ENCODE assay signal across 9 mouse cellular contexts in the genomic region with DNA sequence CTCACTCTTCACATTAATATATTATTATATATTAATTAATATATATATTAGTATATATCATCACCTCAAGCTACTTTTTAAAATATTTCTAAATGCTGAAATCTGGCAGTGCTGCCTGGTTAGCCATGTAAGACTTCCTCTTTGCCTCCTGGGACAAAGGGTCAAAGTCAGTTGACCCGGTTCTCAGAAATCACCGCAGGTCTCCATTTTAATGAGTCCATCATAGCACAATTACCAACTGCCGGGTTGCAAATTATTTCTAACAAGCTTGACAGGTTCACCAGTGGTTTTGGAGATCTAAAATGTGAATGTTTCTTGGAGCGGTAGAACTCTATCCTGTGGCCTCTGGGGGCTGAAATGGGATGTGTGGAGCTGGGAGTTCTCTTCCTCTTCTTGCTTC. TPM values are rescaled to one million over a fixed set of nuclear protein-coding genes. Genes with fewer than 3 reads are reported as not detected.
DNase-seq lines count a peak whose midpoint lies in the region; ATAC-seq and TF ChIP-seq lines count a peak whose summit lies in the region.
"Had no signal": no experiment of that assay in that cellular context is flagged by ENCODE, and none has a peak within 500 bp of the region (broad histone marks: within the 10 kb centered on the region; RNA-seq: fewer than 3 reads in every experiment).

No protein-coding gene starts in this region.

- H3K9ac ChIP-seq in heart, embryonic 12.5 days: no peak overlapping the region
- H3K9ac ChIP-seq in hindbrain, embryonic 13.5 days: no peak overlapping the region
- H3K9ac ChIP-seq in limb, embryonic 14.5 days (ENCODE audit: low read depth, low read length, severe bottlenecking): no peak overlapping the region

- TF ChIP-seq POLR2A in limb, embryonic 14.5 days (IDR thresholded peaks at IDR 0.05; ENCODE audit: borderline replicate concordance, extremely low read depth, insufficient read depth, insufficient read length): no peak

- H3K9me3 ChIP-seq in heart, embryonic 12.5 days (replicated peaks): no peaks in the 10 kb centered on the region
- H3K9me3 ChIP-seq in E14TG2a.4 (ENCODE audit: low read length): no peaks in the 10 kb centered on the region
- H3K9me3 ChIP-seq in hindbrain, embryonic 13.5 days: no peaks in the 10 kb centered on the region
- H3K9me3 ChIP-seq in limb, embryonic 14.5 days (ENCODE audit: control insufficient read depth, low read length): no peaks in the 10 kb centered on the region

- H3K36me3 ChIP-seq in heart, embryonic 12.5 days: no peaks in the 10 kb centered on the region
- no peaks in the 10 kb centered on the region for H3K36me3 ChIP-seq in E14TG2a.4 (ENCODE audit: insufficient read depth, low read length)
- no peaks in the 10 kb centered on the region for H3K36me3 ChIP-seq in hindbrain, embryonic 13.5 days
- no peaks in the 10 kb centered on the region for H3K36me3 ChIP-seq in limb, embryonic 14.5 days (ENCODE audit: control insufficient read depth, insufficient read depth, low read length)

- peaks cover 46% of the 10 kb centered on the region for H3K27me3 ChIP-seq in heart, embryonic 12.5 days (replicated peaks)
- peaks cover 41% of the 10 kb centered on the region for H3K27me3 ChIP-seq in E14TG2a.4 (ENCODE audit: insufficient read depth, low read length)
- peaks cover 49% of the 10 kb centered on the region for H3K27me3 ChIP-seq in hindbrain, embryonic 13.5 days
- H3K27me3 ChIP-seq in limb, embryonic 14.5 days (ENCODE audit: control insufficient read depth, insufficient read depth, low read length): peaks cover 27% of the 10 kb centered on the region; the same call in 1 of the 2 replicates

- H3K27ac ChIP-seq in heart, embryonic 12.5 days (ENCODE audit: poor library complexity, severe bottlenecking): no peak overlapping the region
- H3K27ac ChIP-seq in hindbrain, embryonic 13.5 days: no peak overlapping the region
- H3K27ac ChIP-seq in limb, embryonic 14.5 days (replicated peaks; ENCODE audit: low read depth, low read length): no peak overlapping the region
- H3K27ac ChIP-seq: layer of hippocampus, adult 2 months had no signal

- H3K4me3 ChIP-seq in heart, embryonic 12.5 days: no peak overlapping the region
- H3K4me3 ChIP-seq in E14TG2a.4 (replicated peaks; ENCODE audit: low read length): peak overlapping the region; percentile 80; the same call in 1 of the 2 replicates
- H3K4me3 ChIP-seq in hindbrain, embryonic 13.5 days: peak overlapping the region; percentile 47; the same call in 1 of the 2 replicates
- H3K4me3 ChIP-seq in limb, embryonic 14.5 days (replicated peaks; ENCODE audit: low read length): peak overlapping the region; percentile 44; the same call in 1 of the 2 replicates

- intact Hi-C loops in heart, postnatal 10 days (cut with DNase I): no loop called here

- ATAC-seq in heart, embryonic 12.5 days (ENCODE audit: insufficient number of reproducible peaks, low FRiP score): no peak
- ATAC-seq in hindbrain, embryonic 13.5 days (ENCODE audit: low FRiP score): no peak
- no peak for ATAC-seq in limb, embryonic 14.5 days (ENCODE audit: low FRiP score, low read depth)

- no peak for DNase-seq in heart, postnatal 10 days
- DNase-seq in limb, embryonic 14.5 days (ENCODE audit: low spot score): no peak
- no peak for DNase-seq in right cerebral cortex, postnatal 25 days
- no peak for DNase-seq in layer of hippocampus, adult 11-12 months (ENCODE audit: low spot score)
- no peak for DNase-seq in layer of hippocampus, adult 18-20 months (ENCODE audit: low spot score in 2 of 2)

- TF ChIP-seq CTCF in E14TG2a.4 (conservative IDR thresholded peaks at IDR 0.05; ENCODE audit: low read length): no peak

- peak overlapping the region; percentile 84 for H3K4me2 ChIP-seq in heart, embryonic 12.5 days
- H3K4me2 ChIP-seq in hindbrain, embryonic 13.5 days: peak overlapping the region; percentile 89
- H3K4me2 ChIP-seq in limb, embryonic 14.5 days (replicated peaks; ENCODE audit: low read depth, low read length, severe bottlenecking): peak overlapping the region; percentile 91; the same call in 1 of the 2 replicates

- H3K4me1 ChIP-seq in heart, embryonic 12.5 days (replicated peaks): peaks cover 14% of the 10 kb centered on the region; the same call in 1 of the 2 replicates
- H3K4me1 ChIP-seq in E14TG2a.4 (replicated peaks; ENCODE audit: low read depth, low read length): peaks cover 18% of the 10 kb centered on the region
- peaks cover 22% of the 10 kb centered on the region for H3K4me1 ChIP-seq in hindbrain, embryonic 13.5 days (replicated peaks)
- H3K4me1 ChIP-seq in limb, embryonic 14.5 days (ENCODE audit: control insufficient read depth, insufficient read depth, low read length): no peaks in the 10 kb centered on the region

- 36% methylated on average over 4 of the region's 4 CpGs for WGBS in heart, embryonic 12.5 days
- 19% methylated on average over 4 of the region's 4 CpGs for WGBS in hindbrain, embryonic 13.5 days
- WGBS in limb, embryonic 14.5 days: 6% methylated on average over 4 of the region's 4 CpGs

RNA-seq across cellular contexts. Expression of a gene that starts 1.8 kb away (rescaled TPM):
- polyA plus RNA-seq in heart, embryonic 12.5 days (2016; fragmentation: Nextera tagmentation; extraction: Ambion mirVana): 0.17 and 0.18 TPM in 2 replicates
- not detected for total RNA-seq in heart, postnatal 10 days (2021)
- 8.4 and 9.3 TPM in 2 replicates for polyA plus RNA-seq in hindbrain, embryonic 13.5 days (2015; fragmentation: Nextera tagmentation; extraction: Ambion mirVana)
- 0.20 and 0.28 TPM in 2 replicates for polyA plus RNA-seq in limb, embryonic 14.5 days (2012; rRNA removed)
- 0.15 and 0.32 TPM in 2 replicates for polyA plus RNA-seq in limb, embryonic 14.5 days (2014; fragmentation: Nextera tagmentation; extraction: Ambion mirVana)
- 10 to 100 TPM; 24.3 to 25.2 TPM for total RNA-seq in layer of hippocampus, adult 18-20 months (2021)

RNA-seq across cellular contexts. Expression of a gene that starts 35.6 kb away (rescaled TPM):
- polyA plus RNA-seq in heart, embryonic 12.5 days (2016; fragmentation: Nextera tagmentation; extraction: Ambion mirVana): not detected in 2 replicates
- not detected for total RNA-seq in heart, postnatal 10 days (2021)
- not detected in 2 replicates for polyA plus RNA-seq in hindbrain, embryonic 13.5 days (2015; fragmentation: Nextera tagmentation; extraction: Ambion mirVana)
- not detected in 2 replicates for polyA plus RNA-seq in limb, embryonic 14.5 days (2012; rRNA removed)
- polyA plus RNA-seq in limb, embryonic 14.5 days (2014; fragmentation: Nextera tagmentation; extraction: Ambion mirVana): not detected in 2 replicates
- total RNA-seq in layer of hippocampus, adult 18-20 months (2021): not detected
- total RNA-seq: layer of hippocampus, adult 2 months had no signal
